Mouse (Mus musculus): ENCODE data around the gene Cox14.

Gene Cox14

GRCm38 (mm10) chr15:99705440-99706048 lies 19.9 kb upstream of the Cox14 start, which contains the start of gene Gm17349:
TSS of gene Gm17349 (minus strand) at chr15:99705490.
- in situ Hi-C loops (cut with MboI; ENCODE audit: low sequenced_read_pairs) = no loop called here

DNA sequence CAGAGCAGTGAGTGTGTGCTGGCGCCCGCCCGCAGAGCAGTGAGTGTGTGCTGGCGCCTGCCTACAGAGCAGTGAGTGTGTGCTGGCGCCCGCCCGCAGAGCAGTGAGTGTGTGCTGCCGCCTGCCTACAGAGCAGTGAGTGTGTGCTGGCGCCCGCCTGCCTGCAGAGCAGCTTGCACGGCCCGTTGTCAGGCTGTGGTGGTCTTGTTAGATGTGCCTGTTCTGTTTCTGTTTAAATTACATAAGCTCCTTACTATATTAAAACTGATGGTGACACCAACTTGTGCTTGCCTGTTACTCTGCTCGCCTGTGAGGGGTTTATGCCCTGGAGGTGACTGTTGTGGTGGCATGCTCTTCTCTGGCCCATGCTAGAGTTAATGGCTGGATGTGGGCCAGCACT lies 17.2 kb upstream of the Cox14 start:
- in situ Hi-C loops (cut with MboI; ENCODE audit: low sequenced_read_pairs) = no loop called here

DNA sequence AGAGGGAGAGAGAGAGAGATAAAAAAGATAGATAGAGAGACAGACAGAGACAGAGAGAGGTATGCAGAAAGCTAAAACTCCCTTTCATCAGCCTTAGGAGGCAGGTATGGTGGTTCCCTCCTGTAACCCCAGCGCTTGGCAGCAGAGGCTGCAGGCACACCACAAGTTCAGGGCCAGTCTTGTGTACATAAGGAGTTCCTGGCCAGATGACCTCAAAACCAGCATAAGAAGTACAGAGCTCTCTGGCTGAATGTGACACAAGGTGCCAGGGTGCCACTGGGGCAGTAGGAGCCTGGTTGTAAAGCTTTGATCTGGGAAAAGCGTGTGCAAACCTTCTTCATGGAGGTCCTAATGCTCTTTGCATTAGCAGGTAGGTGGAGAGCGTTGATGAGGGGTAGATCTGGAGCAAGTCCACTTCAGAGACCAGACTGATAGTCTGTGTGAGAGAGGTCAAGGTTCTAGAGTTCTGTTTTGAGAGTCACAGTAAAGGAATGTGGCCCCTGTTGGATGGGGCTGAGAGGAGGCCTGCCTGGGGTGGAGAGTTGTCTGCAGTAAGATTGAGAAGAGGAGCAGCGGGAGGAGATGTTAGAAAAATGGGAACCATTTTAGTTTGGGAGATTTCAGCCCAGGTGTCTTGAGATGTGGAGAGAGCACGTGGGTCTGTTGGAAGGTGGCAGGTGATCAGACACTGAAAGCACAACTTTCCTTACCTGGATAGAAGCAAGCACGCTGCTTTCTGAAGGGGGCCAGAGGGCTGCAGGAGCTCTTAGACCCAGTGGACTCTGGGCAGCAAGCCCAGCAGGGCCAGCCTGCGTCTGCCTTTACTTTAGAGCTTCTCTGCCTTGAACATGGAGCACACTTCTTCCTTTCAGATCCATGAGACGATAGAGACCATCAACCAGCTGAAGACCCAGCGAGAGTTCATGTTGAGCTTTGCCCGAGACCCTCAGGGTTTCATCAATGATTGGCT lies 14.9 kb upstream of the Cox14 start:
- in situ Hi-C loops (cut with MboI; ENCODE audit: low sequenced_read_pairs) = no loop called here

GRCm38 (mm10) chr15:99711491-99711890 lies 13.9 kb upstream of the Cox14 start:
- in situ Hi-C loops (cut with MboI; ENCODE audit: low sequenced_read_pairs) = no loop called here

DNA sequence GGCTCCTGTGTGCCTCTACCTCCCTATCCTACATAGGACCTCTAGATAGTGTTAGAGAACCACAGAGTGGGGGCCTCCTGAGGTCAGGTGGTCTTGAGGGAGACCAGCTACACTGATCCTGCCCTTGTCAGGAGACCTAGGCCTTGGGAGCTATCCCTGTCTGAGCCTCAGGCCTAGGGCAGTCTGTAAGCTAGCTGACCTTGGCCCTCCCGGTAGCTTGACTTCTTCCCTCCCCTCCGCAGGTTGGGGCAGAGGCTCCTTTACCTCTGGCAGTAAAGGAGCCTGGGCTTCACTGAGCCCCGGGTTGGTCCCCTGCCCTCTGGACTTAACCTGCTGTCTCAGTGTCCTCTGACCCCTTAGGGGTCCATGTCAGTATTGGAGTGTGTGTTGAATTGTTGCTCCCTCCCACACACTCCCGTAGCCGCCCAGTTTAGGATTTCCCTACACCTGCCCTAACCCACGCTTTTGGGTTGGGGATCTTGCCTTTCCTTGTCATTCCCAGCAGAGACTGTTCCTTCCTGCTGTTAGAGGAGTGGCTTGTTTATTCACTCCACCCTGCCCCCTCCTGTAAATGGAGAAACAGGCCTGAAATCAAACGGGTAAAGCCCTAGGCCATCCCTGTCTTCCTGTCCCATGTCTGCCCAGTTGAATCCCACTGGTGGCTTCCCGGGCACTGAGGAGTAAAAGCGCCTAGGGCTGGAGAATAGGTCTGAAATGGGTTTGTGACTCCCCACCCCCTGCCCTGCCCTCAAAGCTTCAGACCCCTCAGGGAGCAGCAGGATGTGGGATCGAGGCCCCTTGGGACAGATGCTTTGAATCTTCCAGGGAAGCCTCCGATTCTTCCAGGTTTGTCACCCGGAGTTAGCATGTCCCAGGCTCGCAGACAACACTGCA lies 12.5 kb upstream of the Cox14 start:
- in situ Hi-C loops (cut with MboI; ENCODE audit: low sequenced_read_pairs) = no loop called here

DNA sequence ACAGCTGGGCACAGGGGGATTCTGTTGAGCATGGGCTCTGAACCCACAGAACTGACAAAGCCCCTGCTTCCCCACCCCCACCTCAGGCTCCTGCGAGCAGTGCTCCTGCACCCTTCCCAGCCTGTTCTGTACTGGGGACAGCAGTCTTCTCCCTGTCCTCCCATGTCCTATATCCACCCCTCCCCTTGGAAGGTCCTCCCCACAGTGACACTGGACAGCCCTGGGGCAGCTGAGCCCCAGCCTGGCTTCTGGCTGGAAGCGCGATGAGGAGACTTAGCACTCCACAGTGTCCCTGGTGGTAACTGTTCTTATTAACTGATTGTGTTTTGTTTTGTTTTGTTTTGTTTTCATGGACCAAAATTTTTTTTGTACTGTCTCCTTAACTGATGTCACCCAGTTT lies 11.8 kb upstream of the Cox14 start:
- in situ Hi-C loops (cut with MboI; ENCODE audit: low sequenced_read_pairs) = no loop called here

GRCm38 (mm10) chr15:99714206-99714605 lies 11.2 kb upstream of the Cox14 start:
- in situ Hi-C loops (cut with MboI; ENCODE audit: low sequenced_read_pairs) = no loop called here

DNA sequence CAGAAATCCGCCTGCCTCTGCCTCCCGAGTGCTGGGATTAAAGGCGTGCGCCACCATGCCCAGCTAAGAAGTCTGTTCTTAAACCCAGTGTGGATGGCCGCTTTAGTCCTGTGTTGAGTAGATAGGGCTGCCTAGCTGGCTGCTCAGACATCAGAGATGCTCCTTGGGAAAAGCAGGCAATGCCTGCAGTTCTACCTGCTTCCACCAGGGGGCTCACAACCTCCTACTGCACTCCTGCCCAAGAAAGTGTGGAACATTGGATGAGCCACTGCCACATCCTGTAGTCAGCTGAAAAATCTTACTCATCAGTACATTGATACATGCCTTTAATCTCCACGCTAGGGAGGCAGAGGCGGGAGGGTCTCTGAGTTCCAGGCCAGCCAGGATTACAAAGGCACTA lies 10.6 kb upstream of the Cox14 start:
- in situ Hi-C loops (cut with MboI; ENCODE audit: low sequenced_read_pairs) = no loop called here

DNA sequence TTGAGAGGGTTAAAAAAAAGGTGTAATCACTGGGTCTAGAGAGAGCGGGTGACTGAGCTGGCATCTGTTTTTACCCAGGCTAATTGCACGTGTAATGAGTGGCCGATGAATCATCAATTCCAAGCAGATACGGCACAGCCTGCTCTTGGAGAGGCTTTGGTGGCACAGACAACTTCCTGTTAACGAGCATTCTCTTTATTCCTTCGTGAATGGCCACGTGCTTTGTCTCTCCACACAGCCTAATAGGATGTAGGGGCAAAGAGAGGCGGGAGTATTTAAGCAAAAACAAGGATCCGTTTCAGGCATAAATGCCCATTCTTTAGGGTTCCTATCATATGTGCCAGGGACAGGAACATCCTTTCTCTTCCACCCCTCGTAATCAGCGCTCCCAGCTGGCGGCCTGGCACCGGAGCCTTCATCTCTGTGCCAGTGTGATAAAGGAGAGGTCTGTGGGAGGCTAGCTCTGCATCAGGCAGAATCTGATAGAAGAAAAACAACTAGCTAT lies 10.0 kb upstream of the Cox14 start:
- in situ Hi-C loops (cut with MboI; ENCODE audit: low sequenced_read_pairs) = no loop called here

DNA sequence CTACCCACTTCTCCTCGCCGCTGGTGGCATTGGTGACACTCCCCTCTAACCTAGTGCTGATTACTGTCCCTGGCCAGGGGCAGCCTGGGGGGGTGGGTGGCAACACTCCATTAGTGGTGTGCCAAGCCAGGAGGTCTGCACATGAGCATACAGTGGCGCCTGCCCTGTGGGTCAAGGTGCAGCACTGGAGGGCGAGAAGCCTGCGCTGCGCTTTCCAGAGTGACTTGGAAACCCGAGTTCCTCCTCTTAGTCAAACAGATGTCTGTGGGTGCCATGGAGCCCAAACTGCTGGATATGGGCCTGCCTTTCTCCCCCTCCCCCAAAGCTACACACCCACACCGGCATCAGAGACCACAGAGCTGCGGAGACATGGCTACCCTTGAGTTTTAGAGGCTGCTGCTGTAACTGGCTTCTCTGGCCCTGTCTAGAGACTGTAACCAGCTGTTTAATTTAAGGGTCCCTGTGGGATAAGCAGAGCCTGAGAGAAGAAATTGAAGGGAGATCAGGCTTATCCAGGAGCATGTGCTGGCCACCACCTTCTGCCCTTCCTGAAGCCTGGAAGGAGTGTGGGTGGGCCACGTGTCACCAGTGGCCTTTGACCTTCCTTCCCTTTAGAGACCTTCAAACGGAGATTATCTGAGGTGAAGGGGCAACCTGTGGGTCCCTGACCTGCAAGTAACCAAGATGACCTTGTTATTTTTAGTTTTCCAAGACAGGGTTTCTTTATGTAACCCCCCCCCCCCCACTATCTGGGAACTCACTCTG lies 9.3 kb upstream of the Cox14 start:
- in situ Hi-C loops (cut with MboI; ENCODE audit: low sequenced_read_pairs) = no loop called here

DNA sequence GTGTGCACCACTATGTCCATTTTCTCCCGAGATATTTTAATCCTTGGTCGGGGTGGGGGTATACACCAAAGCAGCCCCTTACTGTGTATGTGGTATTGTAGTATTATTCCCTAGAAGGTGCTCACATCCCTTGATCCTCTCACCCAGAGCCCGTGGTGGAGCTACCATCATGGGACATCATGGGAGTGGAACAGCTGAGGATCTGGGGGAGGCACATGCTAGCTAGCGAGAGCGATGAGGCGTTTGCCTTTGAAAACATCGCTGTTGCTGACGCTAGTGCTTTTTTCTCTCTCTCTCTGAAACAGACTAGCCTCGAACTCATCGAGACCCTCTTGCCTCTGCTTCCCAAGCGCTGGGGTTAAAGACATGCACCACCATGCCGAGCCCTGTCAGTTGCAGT lies 8.6 kb upstream of the Cox14 start:
- in situ Hi-C loops (cut with MboI; ENCODE audit: low sequenced_read_pairs) = no loop called here

DNA sequence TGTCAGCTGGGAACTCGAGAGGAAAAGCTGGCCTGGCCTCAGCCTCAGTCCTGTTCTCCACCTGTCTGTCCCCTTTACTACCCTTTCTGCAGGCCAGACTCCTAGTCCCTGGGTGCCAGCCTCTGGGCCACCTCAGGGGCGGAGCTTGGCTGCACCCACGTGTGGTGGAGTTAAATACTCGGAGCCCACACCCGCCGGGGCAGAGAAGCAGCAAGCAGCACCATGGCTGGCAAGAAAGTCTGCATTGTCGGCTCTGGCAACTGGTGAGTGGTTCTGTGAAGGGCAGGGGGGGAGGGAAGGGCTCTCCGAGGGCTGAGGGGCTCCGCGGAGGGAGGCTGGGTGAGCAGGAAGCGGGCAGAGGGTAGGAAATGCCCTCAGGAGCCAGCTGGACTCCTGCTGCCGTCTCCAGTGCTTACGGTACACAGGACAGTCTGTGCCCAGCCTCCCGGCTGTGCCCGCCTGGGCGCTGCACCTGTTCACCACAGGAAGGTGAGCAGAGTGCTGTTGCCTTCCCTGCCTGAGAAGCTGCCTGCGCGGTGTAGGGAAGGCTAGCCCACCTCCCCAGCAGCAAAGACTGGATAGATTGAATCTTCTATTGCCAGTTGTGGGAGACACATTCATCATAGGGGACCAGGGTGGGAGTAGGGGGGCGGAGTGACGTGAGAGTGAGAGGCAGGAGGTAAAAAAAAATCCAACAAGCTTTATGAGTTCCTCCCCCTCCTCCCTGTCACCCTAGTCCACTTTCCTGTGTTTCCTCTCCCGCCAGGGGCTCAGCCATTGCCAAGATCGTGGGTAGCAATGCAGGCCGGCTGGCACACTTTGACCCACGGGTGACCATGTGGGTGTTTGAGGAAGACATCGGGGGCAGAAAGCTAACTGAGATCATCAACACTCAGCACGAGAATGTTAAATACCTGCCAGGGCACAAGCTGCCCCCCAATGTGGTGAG lies 7.8 kb upstream of the Cox14 start, which contains the start of gene Gpd1:
Gene Gpd1, plus strand, starts transcription at position 130 of the 949 bp plus-strand sequence.
- in situ Hi-C loops (cut with MboI; ENCODE audit: low sequenced_read_pairs) = no loop called here

DNA sequence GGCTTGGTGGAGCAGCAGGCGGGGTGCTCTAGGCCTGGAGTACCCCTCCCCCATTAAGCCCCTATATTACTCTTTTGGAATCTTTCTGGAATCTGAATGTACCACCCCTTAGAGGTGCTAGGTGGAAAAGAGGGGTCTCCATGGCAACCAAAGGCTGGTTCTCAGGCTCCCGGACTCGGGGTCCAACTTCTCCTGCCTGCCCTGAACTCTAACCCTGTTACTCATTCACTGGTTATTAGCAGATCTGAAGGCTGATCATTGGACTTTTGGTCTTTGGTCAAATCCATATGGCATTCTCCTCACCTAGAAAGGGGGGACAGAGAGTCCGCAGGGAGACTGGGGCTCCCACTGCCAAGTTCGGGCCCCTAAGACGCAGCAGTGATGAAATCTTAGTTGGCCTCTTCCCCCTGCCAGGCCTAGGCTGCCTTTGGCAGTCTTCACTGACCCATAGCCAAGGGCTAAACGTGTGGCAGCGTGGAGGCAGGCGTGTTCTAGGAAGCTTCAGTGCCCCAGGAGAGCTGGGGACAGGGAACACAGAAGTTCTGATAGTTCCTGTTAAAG lies 6.9 kb upstream of the Cox14 start:
- in situ Hi-C loops (cut with MboI; ENCODE audit: low sequenced_read_pairs) = no loop called here

GRCm38 (mm10) chr15:99719865-99720264 lies 5.6 kb upstream of the Cox14 start:
- in situ Hi-C loops (cut with MboI; ENCODE audit: low sequenced_read_pairs) = loop anchor here (10.0 kb wide), 1 partner anchor 175 kb away; no protein-coding TSS in a partner anchor

- in situ Hi-C loops (cut with MboI; ENCODE audit: low sequenced_read_pairs) = loop anchor here (10.0 kb wide), 1 partner anchor 173 kb away; no protein-coding TSS in a partner anchor
Measured at GRCm38 (mm10) chr15:99721921-99722743, 3.3 kb upstream of the Cox14 start.

GRCm38 (mm10) chr15:99723120-99723514 lies 2.3 kb upstream of the Cox14 start:
- in situ Hi-C loops (cut with MboI; ENCODE audit: low sequenced_read_pairs) = loop anchor here (10.0 kb wide), 1 partner anchor 172 kb away; no protein-coding TSS in a partner anchor

GRCm38 (mm10) chr15:99723515-99724291 lies 1.7 kb upstream of the Cox14 start:
- in situ Hi-C loops (cut with MboI; ENCODE audit: low sequenced_read_pairs) = loop anchor here (10.0 kb wide), 1 partner anchor 171 kb away; no protein-coding TSS in a partner anchor

Measured in CH12F3 (cell line).